9 mouse cellular contexts compared by ENCODE assay signal in the genomic region with DNA sequence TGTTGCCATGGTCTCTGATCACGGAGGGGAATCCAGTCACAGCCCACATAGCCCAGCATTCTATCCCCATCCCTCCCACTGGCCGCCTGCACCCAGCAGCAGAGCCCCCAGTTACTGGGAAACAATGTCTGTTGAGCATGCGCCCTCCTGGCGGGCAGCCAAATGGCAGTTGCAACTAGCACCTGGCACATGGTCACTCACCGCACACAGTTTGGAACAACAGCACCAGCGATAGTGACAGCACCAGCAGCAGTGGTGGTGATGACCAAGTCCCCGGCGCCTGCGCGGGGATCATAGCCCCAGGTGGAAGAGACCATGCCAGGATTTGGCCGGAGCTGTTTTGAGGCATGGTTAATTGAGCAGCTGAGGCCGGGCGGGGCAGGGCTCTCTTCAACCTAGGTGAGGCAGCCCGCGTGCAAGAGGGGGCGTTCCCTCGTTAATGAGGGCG. TPM values are rescaled to one million over a fixed set of nuclear protein-coding genes. Genes with fewer than 3 reads are reported as not detected.
DNase-seq lines count a peak whose midpoint lies in the region; ATAC-seq and TF ChIP-seq lines count a peak whose summit lies in the region.
"Had no signal": no experiment of that assay in that cellular context is flagged by ENCODE, and none has a peak within 500 bp of the region (broad histone marks: within the 10 kb centered on the region; RNA-seq: fewer than 3 reads in every experiment).

A gene (minus strand): TSS at position 346 of the 448 bp plus-strand sequence.

- H3K4me2 ChIP-seq in forebrain, embryonic 13.5 days = no peak within 1 kb of the TSS
- peak within 1 kb of the TSS; percentile 30; the same call in 1 of the 2 replicates for H3K4me2 ChIP-seq in intestine, postnatal 0 days (replicated peaks; ENCODE audit: low read depth)
- no peak within 1 kb of the TSS for H3K4me2 ChIP-seq in liver, embryonic 14.5 days (ENCODE audit: low read depth)
- no peak within 1 kb of the TSS for H3K4me2 ChIP-seq in stomach, embryonic 14.5 days (replicated peaks; ENCODE audit: low read depth, low read length)

- no peak within 1 kb of the TSS for H3K27ac ChIP-seq in heart, adult 2 months
- no peak within 1 kb of the TSS for H3K27ac ChIP-seq in forebrain, embryonic 13.5 days
- no peak within 1 kb of the TSS for H3K27ac ChIP-seq in intestine, postnatal 0 days (ENCODE audit: low read depth, low read length)
- H3K27ac ChIP-seq in liver, embryonic 14.5 days = no peak within 1 kb of the TSS
- H3K27ac ChIP-seq in stomach, embryonic 14.5 days (ENCODE audit: low read length) = no peak within 1 kb of the TSS

- peak; percentile 59 for ATAC-seq in forebrain, embryonic 13.5 days
- ATAC-seq in intestine, postnatal 0 days = peak; percentile 38; the same call in 1 of the 2 replicates
- ATAC-seq in liver, embryonic 14.5 days (ENCODE audit: insufficient read depth) = 0 out of 2 replicates have a peak, but pooled peaks have one; percentile 35
- ATAC-seq in stomach, embryonic 14.5 days (ENCODE audit: insufficient number of reproducible peaks, insufficient read depth, low FRiP score, low read depth) = peak; percentile 25; the same call in 1 of the 2 replicates

- no peak within 1 kb of the TSS for H3K9ac ChIP-seq in heart, adult 2 months (ENCODE audit: low read depth, low read length)
- H3K9ac ChIP-seq in forebrain, embryonic 13.5 days = no peak within 1 kb of the TSS
- no peak within 1 kb of the TSS for H3K9ac ChIP-seq in intestine, postnatal 0 days (ENCODE audit: low read depth, low read length)
- H3K9ac ChIP-seq in liver, embryonic 14.5 days (replicated peaks) = no peak within 1 kb of the TSS
- no peak within 1 kb of the TSS for H3K9ac ChIP-seq in stomach, embryonic 14.5 days (replicated peaks; ENCODE audit: low read depth, low read length)

- H3K27me3 ChIP-seq in heart, adult 2 months (ENCODE audit: control insufficient read depth, insufficient read depth, low read length) = no peaks in the 10 kb centered on the region
- no peaks in the 10 kb centered on the region for H3K27me3 ChIP-seq in forebrain, embryonic 13.5 days
- no peaks in the 10 kb centered on the region for H3K27me3 ChIP-seq in intestine, postnatal 0 days (replicated peaks; ENCODE audit: control insufficient read depth, insufficient read depth, low read length)
- no peaks in the 10 kb centered on the region for H3K27me3 ChIP-seq in liver, embryonic 14.5 days (ENCODE audit: control insufficient read depth, insufficient read depth, low read length)
- H3K27me3 ChIP-seq in stomach, embryonic 14.5 days (ENCODE audit: control insufficient read depth, insufficient read depth, low read length) = no peaks in the 10 kb centered on the region

- TF ChIP-seq CTCF in heart, adult 2 months (IDR thresholded peaks at IDR 0.05) = no peak
- no peak for TF ChIP-seq CTCF in intestine, postnatal 0 days (IDR thresholded peaks at IDR 0.05; ENCODE audit: low read depth)
- no peak for TF ChIP-seq CTCF in liver, embryonic 14.5 days (IDR thresholded peaks at IDR 0.05; ENCODE audit: low read depth)

- TF ChIP-seq EP300 in heart, adult 2 months (IDR thresholded peaks at IDR 0.05; ENCODE audit: insufficient read depth, low read depth, low read length) = no peak
- no peak for TF ChIP-seq EP300 in liver, embryonic 14.5 days (IDR thresholded peaks at IDR 0.05; ENCODE audit: low read depth)

- TF ChIP-seq POLR2A in heart, adult 2 months (IDR thresholded peaks at IDR 0.05; ENCODE audit: insufficient read depth, low read depth, low read length) = no peak

- WGBS in heart, adult 2 months = 47% methylated on average over 18 of the region's 18 CpGs
- WGBS in forebrain, embryonic 13.5 days = 64% methylated on average over 18 of the region's 18 CpGs
- WGBS in intestine, postnatal 0 days = 55% methylated on average over 18 of the region's 18 CpGs
- WGBS in liver, embryonic 14.5 days (ENCODE audit: insufficient replicate concordance) = 63% methylated on average over 18 of the region's 18 CpGs
- WGBS in stomach, embryonic 14.5 days = 57% methylated on average over 18 of the region's 18 CpGs

- H3K4me1 ChIP-seq in heart, adult 2 months (ENCODE audit: control insufficient read depth, insufficient read depth, low read length) = no peaks in the 10 kb centered on the region
- 0 out of 2 replicates have a peak, but pooled peaks cover 7% of the 10 kb centered on the region for H3K4me1 ChIP-seq in forebrain, embryonic 13.5 days
- H3K4me1 ChIP-seq in intestine, postnatal 0 days (replicated peaks; ENCODE audit: control insufficient read depth, insufficient read depth, low read length) = no peaks in the 10 kb centered on the region
- no peaks in the 10 kb centered on the region for H3K4me1 ChIP-seq in liver, embryonic 14.5 days (replicated peaks; ENCODE audit: control insufficient read depth in 2 of 2, insufficient read depth in 2 of 2, low read length in 1 of 2)
- H3K4me1 ChIP-seq in stomach, embryonic 14.5 days (ENCODE audit: control insufficient read depth, insufficient read depth, low read length) = no peaks in the 10 kb centered on the region

- no peak within 1 kb of the TSS for H3K4me3 ChIP-seq in heart, adult 2 months
- no peak within 1 kb of the TSS for H3K4me3 ChIP-seq in forebrain, embryonic 13.5 days
- no peak within 1 kb of the TSS for H3K4me3 ChIP-seq in intestine, postnatal 0 days (ENCODE audit: low read depth, low read length)
- no peak within 1 kb of the TSS for H3K4me3 ChIP-seq in liver, embryonic 14.5 days (ENCODE audit: insufficient read depth in 1 of 2, low read depth in 2 of 2, low read length in 2 of 2)
- no peak within 1 kb of the TSS for H3K4me3 ChIP-seq in stomach, embryonic 14.5 days (ENCODE audit: low read depth, low read length)

- no peaks in the 10 kb centered on the region for H3K36me3 ChIP-seq in heart, adult 2 months (ENCODE audit: control insufficient read depth, insufficient read depth, low read length)
- H3K36me3 ChIP-seq in forebrain, embryonic 13.5 days (ENCODE audit: poor library complexity, severe bottlenecking) = no peaks in the 10 kb centered on the region
- H3K36me3 ChIP-seq in intestine, postnatal 0 days (ENCODE audit: control insufficient read depth, insufficient read depth) = no peaks in the 10 kb centered on the region
- H3K36me3 ChIP-seq in liver, embryonic 14.5 days (replicated peaks; ENCODE audit: control insufficient read depth, insufficient read depth, low read depth) = no peaks in the 10 kb centered on the region
- no peaks in the 10 kb centered on the region for H3K36me3 ChIP-seq in stomach, embryonic 14.5 days (ENCODE audit: control insufficient read depth, insufficient read depth, low read length)

- intact Hi-C loops in heart, adult 2 months (cut with DNase I) = no loop called here
- intact Hi-C loops in heart, postnatal 36 days (cut with DNase I) = no loop called here

- no peaks in the 10 kb centered on the region for H3K79me2 ChIP-seq in heart, adult 2 months (replicated peaks; ENCODE audit: control insufficient read depth, insufficient read depth, low read length)

- peak; percentile 5 to 18 for DNase-seq in heart, adult 2 months
- DNase-seq in heart, postnatal 36 days = no peak
- peak; percentile 28 for DNase-seq in R1 (ENCODE audit: low read depth, low spot score)
- DNase-seq in liver, embryonic 14.5 days (ENCODE audit: low read depth in 3 of 3, low spot score in 3 of 3) = no peak
- no peak for DNase-seq in adipocyte (ENCODE audit: low spot score)

- H3K9me3 ChIP-seq in forebrain, embryonic 13.5 days (replicated peaks) = no peaks in the 10 kb centered on the region
- no peaks in the 10 kb centered on the region for H3K9me3 ChIP-seq in intestine, postnatal 0 days (ENCODE audit: control insufficient read depth)
- H3K9me3 ChIP-seq in liver, embryonic 14.5 days (ENCODE audit: control insufficient read depth, low read length) = no peaks in the 10 kb centered on the region
- H3K9me3 ChIP-seq in stomach, embryonic 14.5 days (ENCODE audit: control insufficient read depth, low read depth, low read length) = no peaks in the 10 kb centered on the region

RNA-seq across cellular contexts. Expression of the gene that starts here (rescaled TPM):
- not detected for total RNA-seq in heart, adult 2 months (2021)
- polyA plus RNA-seq in heart, adult 2 months (2012; rRNA removed) = not detected in 2 replicates
- under 1 TPM in 1 of 2 experiments, not detected in 1; 0.24 TPM for total RNA-seq in heart, postnatal 36 days (2021)
- not detected in 2 replicates for polyA plus RNA-seq in forebrain, embryonic 13.5 days (2015; fragmentation: Nextera tagmentation; extraction: Ambion mirVana)
- polyA plus RNA-seq in intestine, postnatal 0 days (2015; fragmentation: Nextera tagmentation; extraction: Ambion mirVana) = 0.14 TPM in 1 of 2 replicates, not detected in the other
- not detected in 2 replicates for polyA plus RNA-seq in liver, embryonic 14.5 days (2012; rRNA removed)
- polyA plus RNA-seq in liver, embryonic 14.5 days (2014; fragmentation: Nextera tagmentation; extraction: Ambion mirVana) = not detected in 2 replicates
- 0.53 and 0.90 TPM in 2 replicates for polyA plus RNA-seq in stomach, embryonic 14.5 days (2014; fragmentation: Nextera tagmentation; extraction: Ambion mirVana)
- total RNA-seq: hematopoietic stem cell, adult 5-6 weeks had no signal

Comparison
In these comparisons a context has a peak if more than half of its experiments do, and no peak if none do; other contexts are left out.
1. Peak in DNase-seq in heart, adult 2 months; RNA of the gene not detected or under 1 TPM.
2. Peak in ATAC-seq in forebrain, embryonic 13.5 days; RNA of the gene not detected or under 1 TPM.
3. Peak in ATAC-seq and H3K4me2 ChIP-seq in intestine, postnatal 0 days; RNA of the gene not detected or under 1 TPM.
4. Peak in ATAC-seq in liver, embryonic 14.5 days; RNA of the gene not detected or under 1 TPM.
5. Peak in ATAC-seq in stomach, embryonic 14.5 days; RNA of the gene not detected or under 1 TPM.